Mouse (Mus musculus) heart, adult 2 months (tissue): ENCODE data around the gene Vgll2.

Source experiments
- CTCF ChIP-seq: fragments of 200-600 bp; IDR thresholded peaks from 2 replicates; pipeline ENCODE4 v1.8.1; 2022; ENCODE audit warnings: antibody characterized with exemption, mild to moderate bottlenecking, moderate library complexity
- POLR2A ChIP-seq: fragments of 200-500 bp; IDR thresholded peaks from 2 replicates; pipeline ENCODE4 v1.6.1; 2011; ENCODE audit warnings: mild to moderate bottlenecking, low read depth, low read length, control low read depth; ENCODE audit not compliant: insufficient read depth

DNA sequence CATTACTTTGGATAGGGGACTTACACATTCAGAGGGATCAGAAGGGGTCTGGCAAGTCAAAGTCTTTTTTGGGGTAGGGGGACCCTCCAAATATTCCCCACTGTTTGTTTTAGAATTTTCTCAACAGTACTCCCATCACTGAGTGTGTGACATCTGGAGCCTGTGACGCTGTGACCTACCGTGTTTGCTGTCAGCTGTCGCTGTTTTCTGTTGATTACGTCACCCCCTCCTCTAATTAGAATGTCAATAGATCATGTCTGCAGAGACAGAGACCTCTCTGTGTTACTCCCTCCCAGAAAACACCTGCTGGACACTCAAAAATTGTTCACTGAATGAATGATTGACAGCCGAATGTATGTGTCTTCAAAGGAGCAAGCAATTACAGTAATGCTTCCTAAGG lies 20.8 kb downstream of the Vgll2 start:
- TF ChIP-seq CTCF (no peak), POLR2A (no peak)
